Comparison of ENCODE assay signal across 17 mouse cellular contexts in the genomic region with DNA sequence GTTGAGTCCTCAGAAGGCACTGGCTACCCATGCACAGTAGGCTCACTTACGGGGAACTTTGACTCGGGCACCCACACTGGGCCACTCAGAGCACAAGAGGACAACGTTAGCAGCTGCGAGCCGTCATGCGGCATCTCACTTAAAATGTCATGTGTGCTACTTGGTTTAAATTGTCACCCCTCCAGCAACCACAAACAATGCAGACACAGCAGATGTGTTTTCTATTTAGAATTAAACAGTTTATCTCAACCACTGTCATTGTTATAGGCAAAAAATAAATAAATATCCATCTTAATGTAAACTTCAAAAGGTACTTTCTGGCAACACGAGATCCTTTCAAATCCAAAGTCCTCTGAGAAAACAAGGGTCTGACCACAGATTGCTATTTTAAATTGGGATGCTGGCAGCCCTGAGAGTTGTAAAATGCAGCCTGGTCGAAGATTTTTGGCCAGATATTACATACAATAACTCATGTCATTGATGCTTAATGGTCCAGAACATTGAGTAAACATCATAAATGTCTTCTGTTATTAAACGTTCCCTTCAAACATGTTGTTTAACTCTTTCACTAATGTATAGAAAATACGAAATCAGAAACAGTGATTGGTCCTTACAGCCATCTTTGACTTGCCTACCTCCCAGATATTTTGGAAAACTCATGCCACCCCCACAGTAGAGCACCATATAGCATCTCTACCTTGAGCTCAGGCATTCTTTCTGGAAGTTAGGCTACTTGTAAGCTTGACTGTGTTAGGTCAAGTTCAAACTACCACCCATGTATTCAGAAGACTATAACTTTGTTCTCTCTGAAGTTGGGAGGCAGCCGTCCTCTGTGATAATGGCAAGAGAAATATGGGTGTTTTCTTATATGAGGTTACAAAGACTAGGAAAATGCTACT.
DNase-seq lines count a peak whose midpoint lies in the region; ATAC-seq lines count a peak whose summit lies in the region.
"Had no signal": no experiment of that assay in that cellular context is flagged by ENCODE, and none has a peak within 500 bp of the region (broad histone marks: within the 10 kb centered on the region; RNA-seq: fewer than 3 reads in every experiment).

No protein-coding gene starts in this region.

- DNase-seq in kidney, postnatal 4 days, result peak; percentile 81 to 83
- DNase-seq in lung, postnatal 14 days, result peak; percentile 52
- DNase-seq in right cerebral cortex, adult 2 months (ENCODE audit: low spot score in 2 of 2), result no peak
- DNase-seq in left cerebral cortex, postnatal 4 days, result no peak
- DNase-seq: adrenal gland, postnatal 10 days; cerebellum, adult 18-20 months; cerebellum, postnatal 36 days; gastrocnemius, postnatal 10 days; heart, adult 18-20 months; liver, postnatal 0 days had no signal

- no peaks in the 10 kb centered on the region for H3K36me3 ChIP-seq in intestine, embryonic 16.5 days (ENCODE audit: control insufficient read depth, insufficient read depth, low read length)
- H3K36me3 ChIP-seq in kidney, embryonic 14.5 days (ENCODE audit: control insufficient read depth, insufficient read depth, low read length), result no peaks in the 10 kb centered on the region
- H3K36me3 ChIP-seq in midbrain, embryonic 13.5 days, result no peaks in the 10 kb centered on the region
- no peaks in the 10 kb centered on the region for H3K36me3 ChIP-seq in forebrain, embryonic 16.5 days (ENCODE audit: control insufficient read depth, insufficient read depth)
- H3K36me3 ChIP-seq: midbrain, embryonic 10.5 days; neural tube, embryonic 13.5 days had no signal

- no peaks in the 10 kb centered on the region for H3K27me3 ChIP-seq in intestine, embryonic 16.5 days (replicated peaks; ENCODE audit: control insufficient read depth, insufficient read depth, low read length)
- no peaks in the 10 kb centered on the region for H3K27me3 ChIP-seq in kidney, embryonic 14.5 days (ENCODE audit: control insufficient read depth, insufficient read depth, low read length)
- no peaks in the 10 kb centered on the region for H3K27me3 ChIP-seq in midbrain, embryonic 13.5 days
- H3K27me3 ChIP-seq in forebrain, embryonic 16.5 days (replicated peaks; ENCODE audit: control insufficient read depth, insufficient read depth, low read length), result no peaks in the 10 kb centered on the region
- H3K27me3 ChIP-seq: neural tube, embryonic 13.5 days had no signal

- no peak overlapping the region for H3K4me2 ChIP-seq in intestine, embryonic 16.5 days (ENCODE audit: low read depth, low read length)
- H3K4me2 ChIP-seq in kidney, embryonic 14.5 days (replicated peaks; ENCODE audit: low read depth, low read length), result no peak overlapping the region
- no peak overlapping the region for H3K4me2 ChIP-seq in midbrain, embryonic 13.5 days (replicated peaks)
- no peak overlapping the region for H3K4me2 ChIP-seq in forebrain, embryonic 16.5 days (ENCODE audit: low read length)
- H3K4me2 ChIP-seq: neural tube, embryonic 13.5 days had no signal

- peaks cover 2% of the 10 kb centered on the region; the same call in 1 of the 2 replicates for H3K4me1 ChIP-seq in intestine, embryonic 16.5 days (ENCODE audit: control insufficient read depth, insufficient read depth, low read length)
- H3K4me1 ChIP-seq in kidney, embryonic 14.5 days (ENCODE audit: control insufficient read depth, insufficient read depth, low read length), result peaks cover 3% of the 10 kb centered on the region; the same call in 1 of the 2 replicates
- H3K4me1 ChIP-seq in midbrain, embryonic 13.5 days (replicated peaks), result no peaks in the 10 kb centered on the region
- H3K4me1 ChIP-seq in forebrain, embryonic 16.5 days (replicated peaks; ENCODE audit: control insufficient read depth, insufficient read depth, low read length), result no peaks in the 10 kb centered on the region
- H3K4me1 ChIP-seq: midbrain, embryonic 10.5 days; neural tube, embryonic 13.5 days had no signal

- H3K4me3 ChIP-seq in intestine, embryonic 16.5 days (ENCODE audit: low read length), result no peak overlapping the region
- H3K4me3 ChIP-seq in kidney, embryonic 14.5 days (ENCODE audit: low read length), result no peak overlapping the region
- H3K4me3 ChIP-seq in midbrain, embryonic 13.5 days (replicated peaks), result no peak overlapping the region
- H3K4me3 ChIP-seq in forebrain, embryonic 16.5 days (replicated peaks; ENCODE audit: low read length), result no peak overlapping the region
- H3K4me3 ChIP-seq: erythroblast, embryonic 14.5 days; midbrain, embryonic 10.5 days; neural tube, embryonic 13.5 days had no signal

- intact Hi-C loops in left cerebral cortex, postnatal 4 days (cut with DNase I), result no loop called here

- H3K27ac ChIP-seq in intestine, embryonic 16.5 days (ENCODE audit: low read length), result no peak overlapping the region
- peak overlapping the region; percentile 74; the same call in 1 of the 2 replicates for H3K27ac ChIP-seq in kidney, embryonic 14.5 days (ENCODE audit: low read depth, low read length)
- H3K27ac ChIP-seq in midbrain, embryonic 13.5 days, result no peak overlapping the region
- no peak overlapping the region for H3K27ac ChIP-seq in forebrain, embryonic 16.5 days (ENCODE audit: low read length)
- H3K27ac ChIP-seq: midbrain, embryonic 10.5 days; neural tube, embryonic 13.5 days had no signal

- no peak overlapping the region for H3K9ac ChIP-seq in intestine, embryonic 16.5 days (ENCODE audit: low read depth, low read length)
- H3K9ac ChIP-seq in kidney, embryonic 14.5 days (ENCODE audit: low read depth, low read length), result no peak overlapping the region
- H3K9ac ChIP-seq in midbrain, embryonic 13.5 days (replicated peaks), result no peak overlapping the region
- no peak overlapping the region for H3K9ac ChIP-seq in forebrain, embryonic 16.5 days (replicated peaks; ENCODE audit: low read depth, low read length)
- H3K9ac ChIP-seq: liver, postnatal 0 days; neural tube, embryonic 13.5 days had no signal

- ATAC-seq in intestine, embryonic 16.5 days, result peak; percentile 69; the same call in 1 of the 2 replicates
- peak; percentile 91 for ATAC-seq in kidney, embryonic 14.5 days (ENCODE audit: low FRiP score, low TSS enrichment)
- ATAC-seq in midbrain, embryonic 13.5 days, result no peak
- ATAC-seq in forebrain, embryonic 16.5 days, result no peak
- ATAC-seq: liver, postnatal 0 days had no signal

- no peaks in the 10 kb centered on the region for H3K9me3 ChIP-seq in intestine, embryonic 16.5 days (ENCODE audit: control insufficient read depth, low read length)
- no peaks in the 10 kb centered on the region for H3K9me3 ChIP-seq in kidney, embryonic 14.5 days (ENCODE audit: control insufficient read depth, low read length)
- H3K9me3 ChIP-seq in midbrain, embryonic 13.5 days, result no peaks in the 10 kb centered on the region
- H3K9me3 ChIP-seq in forebrain, embryonic 16.5 days (ENCODE audit: control insufficient read depth, low read length), result no peaks in the 10 kb centered on the region
- H3K9me3 ChIP-seq: midbrain, embryonic 10.5 days; neural tube, embryonic 13.5 days had no signal

- WGBS in intestine, embryonic 16.5 days, result 47% methylated on average over 11 of the region's 11 CpGs
- WGBS in kidney, embryonic 14.5 days, result 45% methylated on average over 11 of the region's 11 CpGs
- 92% methylated on average over 11 of the region's 11 CpGs for WGBS in midbrain, embryonic 13.5 days
- WGBS in forebrain, embryonic 16.5 days, result 86% methylated on average over 11 of the region's 11 CpGs

Comparison
In these comparisons a context has a peak if more than half of its experiments do, and no peak if none do; other contexts are left out.
1. ATAC-seq: peak in intestine, embryonic 16.5 days (single experiment) and kidney, embryonic 14.5 days (single experiment); none in midbrain, embryonic 13.5 days (single experiment) and forebrain, embryonic 16.5 days (single experiment).
2. DNase-seq: peak in kidney, postnatal 4 days (2 of 2) and lung, postnatal 14 days (single experiment); none in right cerebral cortex, adult 2 months (0 of 2) and left cerebral cortex, postnatal 4 days (single experiment).